ENCODE assay signal across 9 mouse cellular contexts in genomic region chr7:130264616-130265318, GRCm38 (mm10).
DNase-seq lines count a peak whose midpoint lies in the region; ATAC-seq lines count a peak whose summit lies in the region.
"Had no signal": no experiment of that assay in that cellular context is flagged by ENCODE, and none has a peak within 500 bp of the region (broad histone marks: within the 10 kb centered on the region; RNA-seq: fewer than 3 reads in every experiment).

No protein-coding gene starts in this region.

- H3K27me3 ChIP-seq in embryonic facial prominence, embryonic 10.5 days (replicated peaks; ENCODE audit: low read depth, poor library complexity, severe bottlenecking), result peaks cover 65% of the 10 kb centered on the region

- DNase-seq in heart, adult 18-20 months, result peak; percentile 34 to 56
- no peak for DNase-seq in heart, adult 8-10 months (ENCODE audit: low spot score)
- DNase-seq in embryonic facial prominence, embryonic 10.5 days (ENCODE audit: low spot score), result peak; percentile 84
- peak; percentile 55 to 57 for DNase-seq in heart, postnatal 10 days
- peak; percentile 55 for DNase-seq in layer of hippocampus, adult 9-11 months
- peak; percentile 82 for DNase-seq in lung, postnatal 10 days
- peak; percentile 58 to 74 for DNase-seq in right cerebral cortex, postnatal 10 days (ENCODE audit: low spot score in 2 of 2)

- under 1% methylated on average over 41 of the region's 41 CpGs for WGBS in embryonic facial prominence, embryonic 10.5 days

- peaks cover 88% of the 10 kb centered on the region for H3K4me1 ChIP-seq in embryonic facial prominence, embryonic 10.5 days

- H3K4me3 ChIP-seq in embryonic facial prominence, embryonic 10.5 days, result peak overlapping the region; percentile 86

- H3K36me3 ChIP-seq in embryonic facial prominence, embryonic 10.5 days (replicated peaks), result peaks cover 17% of the 10 kb centered on the region
- H3K36me3 ChIP-seq: G1E had no signal

- H3K9me3 ChIP-seq in embryonic facial prominence, embryonic 10.5 days, result no peaks in the 10 kb centered on the region

- ATAC-seq in megakaryocyte-erythroid progenitor cell, adult 5-6 weeks (replicated peaks; ENCODE audit: low FRiP score, low TSS enrichment, poor library complexity, severe bottlenecking), result no peak

- H3K27ac ChIP-seq in embryonic facial prominence, embryonic 10.5 days (replicated peaks), result peak overlapping the region; percentile 94

- intact Hi-C loops in heart, postnatal 10 days (cut with DNase I), result no loop called here
